Mouse (Mus musculus) megakaryocyte, embryonic 14.5 days (primary cell): ENCODE measurements around the gene Josd2.

Experiments used
- FLI1 ChIP-seq: IDR thresholded peaks from 2 replicates; pipeline ENCODE4 v1.6.1; 2012; ENCODE audit warnings: low read length, inconsistent platforms, mixed read lengths
- GATA1 ChIP-seq: IDR thresholded peaks from 3 replicates; pipeline ENCODE4 v1.6.1; 2012; ENCODE audit warnings: mixed read lengths, low read length, inconsistent platforms, borderline replicate concordance

DNA sequence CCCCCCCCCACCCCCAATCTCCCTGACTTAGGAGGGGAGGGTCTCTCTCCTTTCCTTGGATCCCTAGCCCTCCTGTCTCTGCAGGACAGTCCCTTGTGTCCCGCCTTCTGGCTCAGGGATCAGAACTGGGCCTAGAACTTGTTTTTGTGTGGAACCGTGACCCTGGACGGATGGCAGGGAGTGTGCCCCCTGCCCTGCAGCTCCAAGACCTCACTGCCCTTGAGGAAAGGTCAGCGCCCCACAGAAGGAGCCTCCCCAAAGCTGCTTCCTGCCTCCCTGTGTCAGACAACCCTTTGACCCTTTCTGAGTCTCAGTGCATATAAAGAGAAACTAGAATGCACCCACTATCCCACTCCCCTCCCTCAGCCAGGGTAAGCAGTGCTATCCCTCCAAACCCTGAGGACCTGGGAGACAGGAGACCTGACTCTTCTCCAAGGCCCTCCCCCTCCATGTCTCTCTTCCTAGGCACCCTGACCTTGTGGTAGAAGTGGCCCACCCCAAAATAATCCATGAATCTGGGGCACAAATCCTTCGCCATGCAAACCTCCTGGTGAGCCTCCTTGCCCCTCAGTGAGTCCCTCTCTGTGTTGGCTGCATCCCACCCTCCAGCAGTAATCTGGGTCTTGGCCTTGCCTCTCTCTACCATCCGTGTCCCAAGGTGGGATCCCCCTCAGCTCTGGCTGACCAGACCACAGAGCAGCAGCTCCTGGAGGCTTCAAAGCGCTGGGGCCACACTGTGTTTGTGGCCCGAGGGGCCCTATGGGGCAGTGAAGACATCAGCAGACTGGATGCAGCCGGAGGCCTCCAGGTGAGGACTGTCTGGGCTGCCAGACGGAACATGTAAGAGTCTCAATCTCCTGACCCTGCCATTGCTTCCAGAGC lies 1.5 kb upstream of the Josd2 start:
- TF ChIP-seq GATA1 (no peak), FLI1 (no peak)
